Mouse (Mus musculus) cerebellum, postnatal 36 days (tissue): ENCODE data around the gene Ccdc22.

Experiments
- DNase-seq, 2 experiments: peaks; one replicate each; pipeline ENCODE4 v3.0.0; 2021 to 2022; ENCODE audit warnings: mixed read lengths in 2 of 2

The Ccdc22 gene

GRCm38 (mm10) chrX:7573176-7574086 lies 31.9 kb downstream of the Ccdc22 start, which contains the start of gene Foxp3:
Gene Foxp3, plus strand, starts transcription at chrX:7573644.
- DNase-seq, result peak in 1 of 2 experiments; percentile 63

GRCm38 (mm10) chrX:7572466-7572865 lies 32.9 kb downstream of the Ccdc22 start:
- no peak for DNase-seq

GRCm38 (mm10) chrX:7571565-7572136 lies 33.7 kb downstream of the Ccdc22 start:
- DNase-seq, result no peak

GRCm38 (mm10) chrX:7570481-7571175 lies 34.7 kb downstream of the Ccdc22 start:
- DNase-seq, result no peak

GRCm38 (mm10) chrX:7567491-7567890 lies 37.8 kb downstream of the Ccdc22 start:
- DNase-seq, result no peak

- no peak for DNase-seq
Observed at GRCm38 (mm10) chrX:7566352-7566751, 39.0 kb downstream of the Ccdc22 start.

GRCm38 (mm10) chrX:7563076-7563475 lies 42.2 kb downstream of the Ccdc22 start:
- DNase-seq, result no peak

GRCm38 (mm10) chrX:7553474-7553873 lies 51.8 kb downstream of the Ccdc22 start:
- no peak for DNase-seq
